Mouse (Mus musculus): ENCODE measurements around the gene Ankrd13a.

Gene Ankrd13a

GRCm38 (mm10) chr5:114774403-114775051 is at the start of gene Ankrd13a:
Gene Ankrd13a, plus strand, starts transcription at chr5:114774677.
- in situ Hi-C loops (cut with MboI, MseI) = no loop called here

- in situ Hi-C loops (cut with MboI, MseI) = no loop called here
Observed at GRCm38 (mm10) chr5:114728160-114728559, 46.3 kb upstream of the Ankrd13a start.

DNA sequence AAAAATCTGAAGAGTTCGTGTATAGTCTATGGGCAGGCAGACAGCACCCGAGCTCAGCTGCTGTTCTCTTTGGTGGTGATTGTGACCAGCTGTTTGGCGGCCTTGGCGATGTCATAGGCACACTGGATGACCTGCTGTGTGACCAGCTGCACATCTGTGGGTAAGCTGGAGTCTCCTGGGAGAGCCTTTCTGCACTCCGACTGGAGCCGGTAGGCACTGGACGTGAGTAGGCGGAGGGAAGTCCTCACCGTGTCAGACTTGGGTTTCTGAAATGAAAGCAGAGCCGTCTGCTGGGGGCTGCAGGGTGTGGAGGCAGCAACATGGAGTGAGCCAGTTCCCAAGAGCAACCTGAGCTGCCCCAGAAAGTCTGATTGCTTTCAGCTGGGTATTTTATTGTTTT is 44.3 kb upstream of the Ankrd13a start:
- in situ Hi-C loops (cut with MboI, MseI) = no loop called here

DNA sequence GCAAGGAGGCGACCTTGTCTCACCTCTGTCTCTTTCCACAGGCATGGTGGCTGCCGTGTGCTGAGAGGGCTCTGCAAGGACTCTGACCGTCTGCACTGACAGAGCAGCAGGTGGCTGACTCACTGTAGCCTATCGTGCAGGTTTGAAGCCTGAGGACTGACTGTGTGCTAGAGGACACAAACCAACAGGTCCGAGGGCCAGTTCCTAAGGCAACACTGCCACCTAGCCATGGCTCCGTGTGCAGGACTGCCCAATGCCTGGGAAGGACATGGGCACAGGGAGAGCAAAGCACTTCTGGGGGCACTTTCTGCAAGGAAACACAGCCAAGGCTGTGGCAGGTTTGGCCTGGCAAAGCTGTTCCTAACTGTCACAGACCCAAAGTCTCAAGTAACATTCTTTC is 43.0 kb upstream of the Ankrd13a start:
- in situ Hi-C loops (cut with MboI, MseI) = no loop called here

- in situ Hi-C loops (cut with MboI, MseI) = no loop called here
Observed at GRCm38 (mm10) chr5:114731969-114732368, 42.5 kb upstream of the Ankrd13a start.

DNA sequence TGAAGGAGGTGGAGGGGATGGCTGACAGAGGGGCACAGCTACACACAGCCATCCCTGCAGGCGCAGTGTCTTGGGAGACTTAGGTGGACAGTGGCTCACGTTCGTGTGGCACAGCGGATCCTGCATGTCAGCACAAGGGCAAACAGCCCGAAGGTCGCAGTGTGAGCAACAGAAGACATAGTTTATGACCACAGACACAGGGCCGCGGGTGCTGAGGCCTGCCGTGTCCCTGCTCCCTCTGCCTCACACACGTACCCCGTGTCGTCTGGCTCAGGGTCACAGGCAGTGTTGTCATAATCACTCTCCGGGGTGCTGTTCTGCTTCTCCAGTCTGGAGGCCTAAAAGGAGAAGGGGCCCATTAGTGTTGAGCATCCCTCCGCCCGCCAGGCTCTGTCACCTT is 40.9 kb upstream of the Ankrd13a start:
- in situ Hi-C loops (cut with MboI, MseI) = no loop called here

DNA sequence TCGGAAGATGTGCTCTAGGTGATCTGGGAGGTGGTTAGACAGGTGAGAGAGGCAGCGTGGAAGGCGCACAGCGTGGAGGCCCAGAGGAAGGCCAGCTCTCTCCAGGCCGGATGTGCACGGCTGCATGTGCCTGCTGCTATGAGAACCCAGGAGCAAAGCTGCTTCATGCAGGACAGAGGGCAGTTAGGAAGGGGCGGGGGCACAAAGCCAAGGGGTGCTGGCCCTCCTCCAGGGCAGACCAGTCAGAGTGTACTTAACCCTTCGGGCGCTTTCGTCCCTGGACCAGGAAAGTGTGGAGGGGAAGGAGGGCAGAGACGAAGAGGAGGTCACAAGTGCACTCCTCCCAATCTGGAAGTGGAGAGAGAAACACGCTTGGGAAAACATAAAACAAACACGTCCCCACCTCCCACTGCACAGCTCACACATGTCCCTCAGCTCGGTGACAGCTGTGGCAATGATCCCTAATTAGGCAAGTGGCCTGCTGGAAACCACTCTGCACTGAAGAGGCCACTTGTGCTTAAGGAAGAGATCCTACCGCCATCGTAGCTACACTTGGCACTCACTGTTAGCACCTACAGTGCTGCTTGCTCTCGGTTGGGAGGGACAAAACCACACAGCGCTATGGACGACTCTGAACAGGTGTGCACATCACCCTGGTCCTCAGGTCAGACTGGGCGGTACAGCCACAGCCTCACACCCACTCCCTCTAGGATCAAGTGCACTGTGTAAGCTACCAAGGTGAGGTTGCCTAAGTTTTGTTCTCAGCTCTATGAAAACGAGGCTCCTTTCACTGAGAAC is 37.2 kb upstream of the Ankrd13a start:
- in situ Hi-C loops (cut with MboI, MseI) = no loop called here

GRCm38 (mm10) chr5:114738707-114739241 is 35.7 kb upstream of the Ankrd13a start:
- in situ Hi-C loops (cut with MboI, MseI) = no loop called here

GRCm38 (mm10) chr5:114740595-114740994 is 33.9 kb upstream of the Ankrd13a start:
- in situ Hi-C loops (cut with MboI, MseI) = no loop called here

DNA sequence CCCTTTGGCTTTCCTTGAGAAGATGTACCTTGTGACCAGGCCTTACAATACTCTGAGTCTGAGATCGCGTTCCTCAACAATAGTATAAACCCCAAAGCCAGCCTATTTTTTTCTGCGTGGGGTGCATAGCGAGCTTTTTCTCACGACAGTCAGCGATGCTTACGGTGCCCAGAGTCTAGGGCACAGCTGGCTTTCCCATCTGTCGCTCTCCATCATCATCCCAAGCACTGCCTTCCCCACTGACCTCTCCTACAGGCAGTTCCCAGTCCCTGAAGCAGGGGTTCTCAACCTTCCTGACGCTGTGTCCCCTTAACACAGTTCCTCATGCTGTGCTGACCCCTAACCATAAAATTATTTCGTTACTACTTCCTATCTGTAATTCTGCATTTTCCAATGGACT is 31.9 kb upstream of the Ankrd13a start:
- in situ Hi-C loops (cut with MboI, MseI) = no loop called here

DNA sequence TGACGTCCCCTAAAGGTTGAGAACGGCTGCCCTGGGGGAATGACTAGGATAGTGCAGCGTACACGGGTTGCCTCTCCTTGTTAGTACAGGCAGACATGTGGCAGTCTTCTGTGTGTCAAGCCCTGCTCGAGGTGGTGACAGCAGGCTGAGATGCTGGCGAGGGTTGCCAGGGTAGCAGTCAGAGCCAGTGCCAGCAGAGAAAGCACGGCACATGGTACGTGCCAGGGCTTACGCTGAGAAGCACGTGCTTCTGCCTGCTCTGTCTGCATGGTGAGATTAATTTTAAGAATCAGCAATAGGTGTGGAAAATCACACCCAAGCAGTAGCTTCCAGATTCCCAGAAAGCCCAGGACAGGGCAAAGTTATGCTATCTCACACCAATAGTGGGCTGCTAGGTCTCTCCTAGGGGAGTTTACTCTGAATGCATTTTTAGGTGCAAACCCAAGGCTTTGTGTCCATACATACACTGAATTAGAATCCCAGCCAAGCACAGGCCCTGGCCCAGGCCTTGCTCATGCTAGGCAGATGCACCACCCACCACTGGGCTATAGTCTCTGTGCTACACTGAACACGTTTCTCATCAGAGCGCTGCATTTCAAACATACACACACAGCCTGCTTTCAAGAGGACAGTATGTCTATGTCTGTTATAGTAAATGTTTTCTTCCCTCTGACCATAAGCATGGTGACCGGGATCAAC is 31.3 kb upstream of the Ankrd13a start:
- in situ Hi-C loops (cut with MboI, MseI) = no loop called here

GRCm38 (mm10) chr5:114743697-114744090 is 30.8 kb upstream of the Ankrd13a start:
- in situ Hi-C loops (cut with MboI, MseI) = no loop called here

DNA sequence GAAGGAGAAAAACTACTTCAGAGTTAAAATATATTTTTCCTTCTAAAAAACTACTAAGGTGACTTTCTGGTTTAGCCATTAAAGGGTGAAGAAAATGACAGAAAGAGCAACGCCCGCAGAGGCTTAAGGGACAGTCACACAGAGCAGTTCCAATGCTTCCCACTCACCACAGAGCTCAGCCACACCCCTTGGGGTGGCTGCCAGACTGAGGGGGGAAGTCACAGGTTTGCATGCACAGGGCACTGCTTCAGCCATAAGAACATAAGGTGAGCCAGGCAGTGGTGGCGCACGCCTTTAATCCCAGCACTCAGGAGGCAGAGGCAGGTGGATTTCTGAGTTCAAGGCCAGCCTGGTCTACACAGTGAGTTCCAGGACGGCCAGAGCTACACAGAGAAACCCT is 28.9 kb upstream of the Ankrd13a start:
- in situ Hi-C loops (cut with MboI, MseI) = no loop called here

GRCm38 (mm10) chr5:114746886-114747285 is 27.6 kb upstream of the Ankrd13a start:
- in situ Hi-C loops (cut with MboI, MseI) = no loop called here

- in situ Hi-C loops (cut with MboI, MseI) = no loop called here
Observed at GRCm38 (mm10) chr5:114747521-114747920, 27.0 kb upstream of the Ankrd13a start.

DNA sequence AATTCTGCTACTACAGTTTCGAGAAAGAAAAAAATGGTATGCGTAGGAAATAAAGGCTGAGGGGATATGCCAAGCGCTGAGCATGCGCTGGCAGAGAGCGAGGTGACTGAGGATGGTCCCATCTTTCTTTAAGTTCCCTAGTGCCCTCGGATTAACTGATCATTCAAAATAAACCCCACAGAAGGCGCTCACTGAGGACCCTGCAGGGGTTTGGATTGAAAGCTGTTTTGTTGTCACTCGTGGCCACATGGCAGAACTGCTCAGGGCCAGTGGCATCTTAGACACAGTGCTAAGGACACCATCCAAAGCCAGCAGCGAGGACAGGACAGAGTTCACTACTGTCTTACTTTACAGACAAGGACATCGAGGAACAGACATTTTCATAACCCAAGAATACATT is 24.2 kb upstream of the Ankrd13a start:
- in situ Hi-C loops (cut with MboI, MseI) = no loop called here

GRCm38 (mm10) chr5:114752397-114752796 is 22.1 kb upstream of the Ankrd13a start:
- in situ Hi-C loops (cut with MboI, MseI) = no loop called here

GRCm38 (mm10) chr5:114753384-114753783 is 21.1 kb upstream of the Ankrd13a start:
- in situ Hi-C loops (cut with MboI, MseI) = no loop called here

DNA sequence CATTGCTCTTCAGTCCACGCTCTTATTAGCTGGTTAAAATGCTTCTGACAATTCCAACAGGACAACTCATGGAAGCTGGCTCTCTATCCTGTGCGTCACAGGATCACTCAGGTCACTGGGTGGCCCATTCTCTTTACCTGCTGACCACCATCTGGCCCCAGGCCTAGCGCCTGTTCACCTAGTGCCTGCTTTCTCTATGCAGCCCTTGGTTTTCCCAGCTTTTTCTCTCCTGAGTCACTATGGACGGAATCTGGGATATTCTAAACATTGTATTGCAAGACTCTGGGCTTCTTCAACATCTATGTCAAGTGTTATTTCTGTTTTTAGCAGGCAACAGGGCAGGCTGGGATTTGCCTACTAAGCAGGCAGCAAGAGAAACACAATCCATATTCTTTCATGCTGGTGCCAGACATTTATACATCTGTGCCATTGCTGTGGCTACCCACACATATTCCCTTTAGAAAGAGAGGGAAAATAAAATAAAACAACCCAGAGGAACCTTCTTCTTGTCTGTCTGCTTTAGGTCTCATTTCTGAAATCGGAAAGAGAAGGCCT is 14.9 kb upstream of the Ankrd13a start:
- in situ Hi-C loops (cut with MboI, MseI) = no loop called here

GRCm38 (mm10) chr5:114761980-114762379 is 12.5 kb upstream of the Ankrd13a start:
- in situ Hi-C loops (cut with MboI, MseI) = no loop called here

DNA sequence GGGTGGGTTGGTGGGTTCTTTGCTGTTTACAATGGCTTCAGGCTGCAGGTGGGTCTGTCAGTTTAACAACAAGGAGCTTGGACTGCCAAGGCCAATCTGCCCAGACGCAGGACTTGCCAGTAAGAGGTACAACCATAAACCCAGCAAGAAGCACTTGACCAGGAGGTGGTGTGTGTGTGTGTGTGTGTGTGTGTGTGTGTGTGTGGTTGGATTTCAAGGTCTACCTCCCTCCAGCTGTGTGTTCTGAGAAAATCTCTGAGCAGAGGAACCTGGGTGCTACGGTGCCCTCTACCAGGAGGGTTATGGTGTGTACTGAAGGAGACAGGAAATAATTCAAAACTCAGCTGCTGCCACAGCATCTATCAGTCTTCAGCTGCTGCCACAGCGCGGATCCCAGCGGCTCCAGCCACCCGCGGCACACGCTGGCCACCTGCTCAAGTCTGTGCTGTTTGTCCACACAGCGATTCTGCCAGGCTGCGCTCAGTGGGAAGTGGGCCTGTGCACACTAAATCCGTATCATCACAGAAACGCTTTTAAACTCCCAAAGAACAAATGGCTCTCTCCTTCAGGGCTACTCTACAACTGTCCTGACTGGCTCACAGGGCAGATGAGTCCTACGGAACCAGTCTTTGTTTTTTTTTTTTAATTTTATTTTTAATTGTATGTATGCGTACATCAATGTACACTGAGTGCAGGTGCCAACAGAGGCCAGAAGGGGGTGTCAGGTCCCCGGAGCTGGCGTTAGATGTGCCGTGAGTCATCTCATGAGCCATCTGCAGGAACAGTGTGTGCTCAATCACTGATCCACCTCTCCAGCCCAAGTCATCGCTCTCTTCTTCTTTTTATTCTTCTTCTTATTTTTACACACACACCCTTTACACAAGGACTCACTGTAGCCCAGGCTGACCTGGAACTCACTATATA is 9.4 kb upstream of the Ankrd13a start:
- in situ Hi-C loops (cut with MboI, MseI) = no loop called here

Measured in T-helper 1 cell (primary cell).